9 mouse cellular contexts compared by ENCODE assay signal in the genomic region with DNA sequence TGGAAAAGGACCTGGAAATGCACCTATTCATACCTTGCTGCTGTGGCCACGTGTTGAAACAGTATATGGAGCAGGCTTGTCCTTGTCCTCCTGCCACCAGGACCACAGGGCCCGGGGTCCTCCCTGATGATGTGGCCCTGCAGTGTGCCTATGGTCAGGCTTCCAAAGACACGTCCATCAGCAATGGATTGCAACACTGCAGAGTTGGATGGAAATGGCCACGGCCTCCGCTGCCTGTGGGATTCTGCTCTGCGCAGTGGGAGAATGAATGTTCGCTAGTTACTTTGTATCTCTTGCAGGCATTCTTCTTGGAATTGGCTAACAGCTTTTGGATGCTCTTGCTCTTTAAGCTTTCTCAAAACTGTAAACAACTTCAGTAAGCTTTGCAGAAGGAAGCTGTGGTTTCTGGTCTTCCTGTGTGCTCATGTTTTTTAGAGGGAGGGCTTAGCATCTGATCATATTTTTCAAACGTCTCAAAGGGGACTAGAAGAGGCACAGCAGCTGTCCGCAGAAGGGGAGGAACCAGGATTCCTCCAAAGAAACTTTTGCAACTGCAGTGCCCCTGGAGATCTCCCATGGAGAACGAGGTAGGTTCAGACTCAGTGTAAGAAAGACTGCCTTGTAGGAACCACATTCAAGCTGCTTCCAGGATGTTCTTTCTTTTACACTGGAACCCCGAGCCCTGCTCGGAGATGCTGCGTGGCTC. TPM values are rescaled to one million over a fixed set of nuclear protein-coding genes. Genes with fewer than 3 reads are reported as not detected.
DNase-seq lines count a peak whose midpoint lies in the region; ATAC-seq and TF ChIP-seq lines count a peak whose summit lies in the region.
"Had no signal": no experiment of that assay in that cellular context is flagged by ENCODE, and none has a peak within 500 bp of the region (broad histone marks: within the 10 kb centered on the region; RNA-seq: fewer than 3 reads in every experiment).

No protein-coding gene starts in this region.

- H3K4me2 ChIP-seq in heart, embryonic 15.5 days, result peak overlapping the region; percentile 3; the same call in 1 of the 2 replicates

- H3K9me3 ChIP-seq in heart, embryonic 15.5 days (replicated peaks), result no peaks in the 10 kb centered on the region
- H3K9me3 ChIP-seq in midbrain, embryonic 10.5 days (replicated peaks), result no peaks in the 10 kb centered on the region

- peaks cover 16% of the 10 kb centered on the region for H3K4me1 ChIP-seq in lung, adult 2 months (ENCODE audit: control insufficient read depth, insufficient read depth, low read length)
- H3K4me1 ChIP-seq in heart, embryonic 15.5 days (replicated peaks), result peaks cover 12% of the 10 kb centered on the region
- H3K4me1 ChIP-seq in midbrain, embryonic 10.5 days, result peaks cover 3% of the 10 kb centered on the region

- DNase-seq in lung, adult 2 months, result no peak
- DNase-seq in lung, adult 18-20 months, result no peak
- peak; percentile 47 for DNase-seq in lung, postnatal 36 days
- peak; percentile 70 for DNase-seq in thymus, postnatal 14 days
- no peak for DNase-seq in midbrain, embryonic 10.5 days (ENCODE audit: low spot score)
- no peak for DNase-seq in neural tube, embryonic 10.5 days (ENCODE audit: extremely low spot score, low spot score)
- no peak for DNase-seq in c-Kit-positive CD71-positive TER-119-positive erythroid progenitor cells, embryonic 14.5 days (ENCODE audit: low spot score)

- no peak for TF ChIP-seq CTCF in lung, adult 2 months (IDR thresholded peaks at IDR 0.05; ENCODE audit: insufficient read depth, low read length)

- ATAC-seq in heart, embryonic 15.5 days (replicated peaks; ENCODE audit: insufficient number of reproducible peaks, insufficient read depth, low FRiP score, low read depth), result no peak
- ATAC-seq: hindbrain, embryonic 16.5 days had no signal

- TF ChIP-seq POLR2A in lung, adult 2 months (IDR thresholded peaks at IDR 0.05; ENCODE audit: borderline replicate concordance, extremely low read depth, low read depth, low read length), result no peak

- WGBS in lung, adult 2 months, result 61% methylated on average over 13 of the region's 13 CpGs
- WGBS in heart, embryonic 15.5 days, result 80% methylated on average over 13 of the region's 13 CpGs
- WGBS in midbrain, embryonic 10.5 days, result 90% methylated on average over 13 of the region's 13 CpGs

- H3K27me3 ChIP-seq in heart, embryonic 15.5 days, result no peaks in the 10 kb centered on the region
- no peaks in the 10 kb centered on the region for H3K27me3 ChIP-seq in midbrain, embryonic 10.5 days (ENCODE audit: low read depth, poor library complexity, severe bottlenecking)

- peak overlapping the region; percentile 21; the same call in 1 of the 2 replicates for H3K27ac ChIP-seq in heart, embryonic 15.5 days
- H3K27ac ChIP-seq in midbrain, embryonic 10.5 days (replicated peaks), result no peak overlapping the region

- H3K9ac ChIP-seq in heart, embryonic 15.5 days, result no peak overlapping the region

- peak overlapping the region; percentile 57 for H3K4me3 ChIP-seq in lung, adult 2 months (replicated peaks; ENCODE audit: extremely low read depth, low read depth, low read length)
- H3K4me3 ChIP-seq in heart, embryonic 15.5 days, result peak overlapping the region; percentile 28
- no peak overlapping the region for H3K4me3 ChIP-seq in midbrain, embryonic 10.5 days

- no peaks in the 10 kb centered on the region for H3K36me3 ChIP-seq in heart, embryonic 15.5 days
- H3K36me3 ChIP-seq in midbrain, embryonic 10.5 days, result peaks cover 51% of the 10 kb centered on the region

RNA-seq across cellular contexts. Expression of gene Ccm2, which starts 14.1 kb away (rescaled TPM):
- 77.3 and 100 TPM in 2 replicates for polyA plus RNA-seq in lung, adult 2 months (2012; rRNA removed)
- 44.7 and 68.9 TPM in 2 replicates for polyA plus RNA-seq in heart, embryonic 15.5 days (2015; fragmentation: Nextera tagmentation; extraction: Ambion mirVana)
- 106 and 108 TPM in 2 replicates for polyA plus RNA-seq in midbrain, embryonic 10.5 days (2016; fragmentation: Nextera tagmentation; extraction: Ambion mirVana)

RNA-seq across cellular contexts. Expression of gene Myo1g, which starts 40.0 kb away (rescaled TPM):
- 37.1 and 52.3 TPM in 2 replicates for polyA plus RNA-seq in lung, adult 2 months (2012; rRNA removed)
- 1.2 and 4.9 TPM in 2 replicates for polyA plus RNA-seq in heart, embryonic 15.5 days (2015; fragmentation: Nextera tagmentation; extraction: Ambion mirVana)
- 0.86 and 0.87 TPM in 2 replicates for polyA plus RNA-seq in midbrain, embryonic 10.5 days (2016; fragmentation: Nextera tagmentation; extraction: Ambion mirVana)

RNA-seq across cellular contexts. Expression of gene Nacad, which starts 45.0 kb away (rescaled TPM):
- polyA plus RNA-seq in lung, adult 2 months (2012; rRNA removed), result 2.8 and 4.4 TPM in 2 replicates
- polyA plus RNA-seq in heart, embryonic 15.5 days (2015; fragmentation: Nextera tagmentation; extraction: Ambion mirVana), result 1.1 and 3.3 TPM in 2 replicates
- 17.2 and 39.7 TPM in 2 replicates for polyA plus RNA-seq in midbrain, embryonic 10.5 days (2016; fragmentation: Nextera tagmentation; extraction: Ambion mirVana)

Comparison
In these comparisons a context has a peak if more than half of its experiments do, and no peak if none do; other contexts are left out.
1. DNase-seq: peak in lung, postnatal 36 days (single experiment) and thymus, postnatal 14 days (single experiment); none in lung, adult 2 months (single experiment), lung, adult 18-20 months (0 of 2), midbrain, embryonic 10.5 days (single experiment), neural tube, embryonic 10.5 days (single experiment) and c-Kit-positive CD71-positive TER-119-positive erythroid progenitor cells, embryonic 14.5 days (single experiment).